Mouse (Mus musculus): ENCODE results near the gene Slit1. TPM values are rescaled to one million over a fixed set of nuclear protein-coding genes. Genes with fewer than 3 reads are reported as not detected.
A peak's percentile ranks its signal among the peaks of the same experiment; 100 is the strongest.

The Slit1 gene
- total RNA-seq, 1 experiment from 2014 or later, result 6.5 TPM

DNA sequence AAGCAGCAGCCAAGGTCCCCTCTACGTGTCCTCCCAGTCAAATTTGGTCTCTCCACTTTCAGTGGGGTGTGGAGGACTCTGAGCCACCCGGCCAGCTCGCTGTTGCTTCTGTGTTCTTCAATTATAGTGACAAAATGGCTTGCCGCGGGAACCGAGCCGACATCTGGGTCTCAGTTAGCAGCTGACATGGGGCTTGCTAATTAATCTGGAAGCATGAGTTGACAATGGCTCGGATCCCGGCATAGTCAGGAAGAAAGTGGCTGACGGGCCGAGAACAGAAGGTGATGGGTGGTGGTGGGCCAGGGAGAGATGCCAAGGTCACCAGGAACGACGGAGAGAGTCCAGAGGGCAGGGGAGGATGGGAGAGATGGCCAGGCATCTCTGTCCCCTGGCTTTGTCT, 55.2 kb downstream of the Slit1 start:
- DNase-seq, result no peak

DNA sequence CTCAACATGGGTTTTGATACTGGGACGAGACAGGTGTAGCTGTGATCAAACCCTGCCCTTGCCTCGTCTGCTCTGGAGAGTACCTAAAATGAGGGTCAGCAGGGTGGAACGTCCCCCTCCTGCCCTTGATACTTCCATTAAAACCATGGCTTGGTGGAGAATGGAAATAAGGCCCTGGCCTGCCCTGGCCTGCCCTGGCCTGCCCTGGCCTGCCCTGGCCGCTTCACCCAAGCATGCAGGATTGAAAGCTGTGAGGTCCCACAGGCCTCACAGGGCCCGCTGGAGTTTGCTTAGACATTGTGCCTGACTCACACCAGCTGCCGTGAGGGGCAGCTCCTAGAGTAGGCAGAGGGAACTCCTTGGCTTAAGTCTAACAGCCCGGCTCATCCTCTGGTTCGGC, 55.6 kb downstream of the Slit1 start:
- DNase-seq, result no peak

DNA sequence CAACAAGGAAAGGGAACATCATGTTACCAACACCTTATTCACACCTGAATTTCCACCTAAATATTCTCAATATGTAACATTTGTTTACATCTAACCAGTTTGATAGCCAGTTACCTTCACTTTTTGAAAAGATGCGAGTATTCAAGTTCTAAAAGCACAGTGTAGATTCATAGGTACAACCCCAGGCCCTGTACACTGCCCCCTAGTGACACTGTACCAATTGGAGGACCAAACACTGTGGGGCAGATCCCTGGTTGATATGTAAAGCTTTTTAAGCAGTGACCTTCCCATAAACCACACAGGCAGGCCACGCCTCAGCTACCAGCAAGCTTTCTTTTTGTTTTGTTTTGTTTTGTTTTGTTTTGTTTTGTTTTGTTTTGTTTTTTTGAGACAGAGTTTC, 57.3 kb downstream of the Slit1 start:
- no peak for DNase-seq

DNA sequence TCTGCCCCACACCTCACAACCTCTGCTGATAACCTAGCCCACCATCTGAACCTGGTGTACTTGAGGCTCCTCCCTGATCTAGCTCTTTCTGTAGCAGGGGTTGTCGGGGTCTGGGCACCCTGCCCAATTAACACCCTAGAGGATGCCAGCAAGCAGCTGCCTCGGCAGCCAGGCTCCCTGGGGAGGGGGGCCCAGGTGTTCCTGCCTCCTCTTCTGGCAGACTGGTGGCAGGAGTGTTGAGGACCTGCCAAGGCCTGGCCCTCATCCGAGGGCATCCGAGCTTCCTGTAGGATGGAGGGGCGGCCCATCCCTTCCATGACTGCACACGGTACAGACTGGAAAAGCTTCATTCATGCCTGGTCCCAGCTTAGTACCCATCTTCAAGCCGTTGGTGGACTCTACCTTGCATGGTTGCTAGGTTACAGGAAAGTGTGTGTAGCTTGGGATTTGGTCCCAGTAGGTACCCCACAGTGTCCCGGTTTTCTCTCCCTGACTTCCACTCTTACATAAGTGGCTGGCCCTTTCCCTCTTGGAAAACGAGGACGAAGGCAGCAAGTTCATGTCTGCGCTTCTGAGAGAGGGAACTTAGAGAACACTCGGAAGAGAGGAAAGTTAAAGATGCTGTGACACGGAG, 57.9 kb downstream of the Slit1 start:
- DNase-seq, result no peak

- no peak for DNase-seq
Observed at GRCm38 (mm10) chr19:41684874-41685273, 58.6 kb downstream of the Slit1 start.

GRCm38 (mm10) chr19:41683951-41684350, 59.5 kb downstream of the Slit1 start:
- no peak for DNase-seq

DNA sequence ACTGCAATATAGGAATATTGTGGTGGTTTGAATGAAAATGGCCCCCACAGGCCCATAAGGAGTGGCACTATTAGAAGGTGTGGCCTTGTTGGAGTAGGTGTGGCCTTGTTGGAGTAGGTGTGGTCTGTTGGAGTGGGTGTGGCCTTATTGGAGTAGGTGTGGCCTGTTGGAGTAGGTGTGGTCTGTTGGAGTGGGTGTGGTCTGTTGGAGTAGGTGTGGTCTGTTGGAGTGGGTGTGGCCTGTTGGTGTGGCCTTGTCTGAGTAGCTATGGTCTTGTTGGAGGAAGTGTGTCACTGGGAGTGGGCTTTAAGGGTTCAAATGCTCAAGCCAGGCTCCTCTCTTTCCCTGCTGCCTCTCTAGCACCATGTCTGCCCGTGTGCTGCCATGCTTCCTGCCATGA, 63.2 kb downstream of the Slit1 start:
- DNase-seq, result no peak

DNA sequence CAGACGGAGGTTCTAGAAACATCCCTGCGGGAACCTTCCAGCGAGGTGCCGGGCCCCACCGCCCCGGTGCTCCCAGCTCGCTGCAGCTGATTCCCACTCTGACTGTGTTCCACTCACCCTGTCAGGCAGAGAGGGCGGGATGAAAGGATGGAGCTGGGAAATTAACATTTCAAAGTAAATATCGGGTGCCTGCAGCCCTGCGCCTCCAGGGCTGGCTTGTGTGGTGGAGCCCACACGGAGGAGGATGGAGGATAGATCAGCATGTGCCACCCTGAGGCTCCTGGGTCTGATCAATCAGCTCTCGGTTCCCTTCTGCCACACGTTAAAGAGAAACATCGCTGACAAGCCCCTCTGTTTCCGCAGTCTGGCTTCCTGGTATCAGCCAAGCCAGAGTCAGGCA, 64.4 kb downstream of the Slit1 start:
- no peak for DNase-seq

DNA sequence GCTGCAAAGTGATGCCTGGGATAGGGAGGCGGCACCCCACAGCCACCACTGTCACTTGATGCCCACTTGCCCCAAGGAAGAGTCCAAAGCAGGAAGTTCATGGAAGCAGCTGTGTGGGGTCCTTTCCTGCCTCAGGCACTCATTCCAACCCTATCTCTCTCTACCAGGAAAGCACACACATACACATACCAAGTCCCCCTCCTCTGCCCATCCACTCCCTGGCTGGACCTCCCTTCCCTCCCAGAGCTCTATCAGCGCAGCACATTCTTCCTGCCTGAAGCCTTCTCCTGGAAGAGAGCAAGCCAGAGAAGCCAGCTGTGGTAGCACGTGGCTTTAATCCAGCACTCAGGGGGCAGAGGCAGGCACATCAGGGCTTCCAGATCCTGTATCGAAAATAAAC, 65.9 kb downstream of the Slit1 start:
- no peak for DNase-seq

DNA sequence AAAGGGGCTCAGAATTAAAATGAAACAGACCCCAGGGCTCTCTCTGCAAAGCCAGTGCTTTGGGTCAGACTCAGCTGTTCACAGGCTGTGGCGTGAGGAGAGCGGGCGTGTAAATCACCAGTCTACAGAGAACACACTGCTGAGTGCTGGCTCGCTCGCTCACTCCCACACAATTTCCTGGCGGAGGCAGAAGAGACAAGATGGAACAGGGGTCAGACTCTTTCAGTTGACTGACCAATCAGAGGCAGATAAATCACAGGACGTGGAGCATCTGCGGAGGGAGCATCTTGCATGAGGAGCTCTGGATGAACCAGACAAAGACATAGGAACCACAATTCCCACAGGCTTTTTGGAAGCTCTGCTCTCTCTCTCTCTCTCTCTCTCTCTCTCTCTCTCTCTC, 67.9 kb downstream of the Slit1 start:
- DNase-seq, result no peak

DNA sequence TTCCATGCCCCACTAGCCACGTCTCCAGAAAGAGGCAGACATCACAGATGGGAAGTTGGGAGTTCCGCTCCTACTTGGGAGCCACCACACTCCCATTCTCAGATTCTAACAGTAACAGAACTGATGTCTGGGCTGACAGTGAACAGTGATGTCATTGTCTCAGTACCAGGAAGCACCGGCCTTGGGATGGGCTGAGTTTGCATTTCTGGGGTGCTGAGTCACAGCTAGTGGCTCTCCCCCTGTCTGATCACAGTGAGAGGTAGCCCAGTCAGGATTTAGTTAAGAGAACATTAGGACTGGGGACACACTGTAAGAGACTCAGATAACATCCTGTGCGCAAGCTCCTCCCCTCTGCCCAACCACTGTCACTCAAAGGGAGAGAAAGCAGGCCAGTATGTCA, 69.1 kb downstream of the Slit1 start:
- DNase-seq, result peak; percentile 83

- DNase-seq, result no peak
Observed at GRCm38 (mm10) chr19:41672836-41673235, 70.6 kb downstream of the Slit1 start.

DNA sequence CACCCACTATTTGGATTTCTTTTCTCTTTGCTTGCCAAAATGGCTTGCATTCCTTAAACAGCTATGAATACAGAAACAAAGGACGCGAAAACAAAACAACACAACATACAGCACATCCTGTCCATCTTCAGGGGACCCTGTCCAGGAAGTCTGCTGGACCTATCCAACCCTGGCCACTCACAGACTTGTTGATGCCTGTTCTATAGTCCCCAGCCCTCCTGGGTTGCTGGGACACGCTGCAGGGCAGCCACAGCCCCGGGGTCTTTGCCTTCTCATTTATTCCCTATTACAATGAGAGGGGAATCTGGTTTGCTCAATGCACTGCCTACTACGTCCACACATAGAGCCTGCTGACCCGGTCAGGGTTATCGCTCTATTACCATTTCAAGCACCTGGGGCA, 72.5 kb downstream of the Slit1 start:
- no peak for DNase-seq

DNA sequence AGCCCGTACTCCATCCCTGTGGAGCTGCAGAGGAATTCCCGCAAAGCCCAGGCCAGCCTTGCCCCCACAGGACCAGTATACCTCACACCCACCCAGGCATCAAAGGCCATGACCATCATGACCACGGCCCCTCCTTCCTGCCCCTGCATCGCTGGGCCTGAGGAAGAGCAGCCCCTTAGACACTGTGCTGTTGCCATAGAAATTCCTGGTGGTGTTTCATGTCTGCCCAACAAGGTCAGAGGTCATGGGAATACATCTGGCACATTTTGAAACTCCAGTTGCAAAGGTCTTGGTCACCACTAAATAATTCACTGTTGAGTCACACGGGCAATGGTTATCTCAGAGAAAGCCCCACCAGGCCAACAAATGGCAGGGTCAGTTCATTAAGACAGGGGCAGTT, 73.0 kb downstream of the Slit1 start:
- DNase-seq, result peak; percentile 67

GRCm38 (mm10) chr19:41669747-41670342, 73.6 kb downstream of the Slit1 start:
- no peak for DNase-seq

- DNase-seq, result no peak
Observed at GRCm38 (mm10) chr19:41667591-41667990, 75.9 kb downstream of the Slit1 start.

- DNase-seq, result peak; percentile 69
Observed at GRCm38 (mm10) chr19:41665941-41666340, 77.5 kb downstream of the Slit1 start.

DNA sequence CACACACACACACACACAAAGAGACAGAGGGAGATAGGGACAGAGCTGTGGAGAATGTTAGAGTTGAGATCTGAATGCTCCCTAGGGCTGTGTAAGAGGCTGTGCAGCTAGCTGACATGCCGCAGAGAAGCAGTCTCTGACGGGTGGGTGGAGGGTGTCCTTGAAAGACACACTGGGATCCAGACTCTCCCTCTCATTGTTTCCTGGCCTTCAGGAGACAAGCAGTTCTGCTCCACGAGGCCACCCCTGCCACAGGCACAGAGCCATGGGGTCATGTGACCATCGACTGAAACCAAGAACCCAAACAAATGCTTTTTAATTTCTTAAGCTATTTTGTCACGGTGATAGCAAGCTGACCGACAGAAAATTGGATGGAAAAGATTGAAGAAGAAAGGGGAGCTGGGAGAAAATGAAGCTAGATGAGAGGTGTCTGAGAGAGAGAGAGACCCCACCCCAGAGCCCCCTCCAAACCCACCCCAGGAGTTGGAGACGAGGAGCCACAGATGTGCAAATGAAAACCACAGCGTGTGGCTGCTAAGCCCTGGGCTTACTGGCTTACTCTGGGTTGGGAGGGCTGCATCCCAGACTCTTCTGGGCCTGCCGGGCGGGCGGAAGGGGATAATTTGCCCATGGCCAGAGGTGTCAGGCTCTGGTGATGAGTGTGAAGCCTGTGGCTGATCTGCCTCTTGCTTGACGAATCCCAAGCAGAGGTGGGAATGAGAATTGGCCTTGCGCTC, 79.8 kb downstream of the Slit1 start:
- peak; percentile 84 for DNase-seq

DNA sequence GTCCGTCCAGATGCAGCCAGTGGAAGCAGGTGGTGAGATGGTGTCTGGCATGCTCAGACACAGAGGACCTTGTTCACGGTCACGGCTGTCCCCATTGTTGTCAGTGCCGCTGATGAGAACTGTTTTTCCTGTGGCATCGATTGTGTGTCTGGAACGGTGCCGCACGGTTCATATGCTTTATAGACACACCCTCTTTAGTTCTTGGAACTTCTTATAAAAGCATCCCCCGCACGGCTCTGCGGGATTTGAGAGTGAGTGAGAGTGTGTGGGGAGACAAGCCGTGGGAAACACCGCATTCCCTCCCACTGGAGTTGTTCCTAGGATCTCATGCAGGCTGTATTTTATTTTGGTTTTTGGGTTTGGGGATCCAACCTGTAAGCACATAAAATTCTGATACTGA, 82.0 kb downstream of the Slit1 start:
- DNase-seq, result no peak

DNA sequence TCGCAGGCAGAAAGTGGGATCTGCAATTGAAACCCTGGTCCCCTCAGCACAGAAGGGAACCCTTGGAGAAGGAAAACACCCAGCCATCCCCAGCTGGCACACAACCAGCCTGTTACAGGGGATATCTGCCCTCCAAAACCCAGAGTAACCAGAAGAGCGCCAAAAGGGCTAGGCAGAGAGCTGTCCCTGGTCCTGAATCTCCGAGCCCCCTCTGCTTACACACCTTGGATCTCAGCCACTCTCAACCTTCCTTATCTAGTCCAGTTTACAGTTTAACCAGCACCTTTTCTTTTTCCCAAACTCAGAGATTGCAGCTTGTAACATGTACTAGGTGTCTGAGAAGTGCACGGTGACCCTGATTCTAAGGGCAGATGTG, 82.5 kb downstream of the Slit1 start:
- peak; percentile 74 for DNase-seq

- no peak for DNase-seq
Observed at GRCm38 (mm10) chr19:41660294-41660998, 83.0 kb downstream of the Slit1 start.

- no peak for DNase-seq
Observed at GRCm38 (mm10) chr19:41657446-41657845, 86.0 kb downstream of the Slit1 start.

GRCm38 (mm10) chr19:41656671-41657070, 86.8 kb downstream of the Slit1 start:
- DNase-seq, result no peak

Data from adrenal gland, postnatal 14 days (tissue).